Mouse (Mus musculus) c-Kit-positive CD71-positive TER-119-positive erythroid progenitor cells, embryonic 14.5 days (primary cell): ENCODE data around the gene Trdn.

Experiments
- DNase-seq: peaks from one replicate; pipeline ENCODE4 v3.0.0-alpha.2; 2013; ENCODE audit warnings: low spot score

Gene Trdn

GRCm38 (mm10) chr10:33375474-33376029, 295.2 kb downstream of the Trdn start:
- no peak for DNase-seq
